Mouse (Mus musculus) limb, embryonic 14.5 days (tissue): ENCODE measurements at regions not wholly inside any gene's neighbourhood (a gene's known extent, or its start where the extent isn't known, plus 50 kb on each side); places are given as distances from the start of the nearest gene placed in this dataset.
A peak's percentile ranks its signal among the peaks of the same experiment; 100 is the strongest.

Experiments used
- ATAC-seq: fragments of 200-750 bp; cut with Nextera tagmentation; 2 replicates; pipeline ENCODE4 v1.8.0; 2017; ENCODE audit warnings: low read depth, moderate number of reproducible peaks, moderate TSS enrichment; ENCODE audit not compliant: low FRiP score
- DNase-seq: peaks from one replicate; pipeline ENCODE4 v3.0.0-alpha.2; 2015; ENCODE audit warnings: low spot score
- H3K27ac ChIP-seq: fragments of 300-500 bp; sonication (generic); replicated peaks from 2 replicates; pipeline ENCODE4 v1.5.1; 2014; ENCODE audit warnings: low read depth, mild to moderate bottlenecking, low read length, moderate library complexity, mixed read lengths
- H3K27me3 ChIP-seq: fragments of 300-500 bp; sonication (generic); 2 replicates; pipeline ENCODE4 v1.6.1; 2014; ENCODE audit warnings: low read length, mixed read lengths; ENCODE audit not compliant: control insufficient read depth, insufficient read depth
- H3K36me3 ChIP-seq: fragments of 300-500 bp; sonication (generic); 2 replicates; pipeline ENCODE4 v1.6.1; 2014; ENCODE audit warnings: mild to moderate bottlenecking, low read length, moderate library complexity, mixed read lengths; ENCODE audit not compliant: control insufficient read depth, insufficient read depth
- H3K4me1 ChIP-seq: fragments of 300-500 bp; sonication (generic); 2 replicates; pipeline ENCODE4 v1.6.1; 2014; ENCODE audit warnings: antibody characterized with exemption, low read length, mixed read lengths; ENCODE audit not compliant: control insufficient read depth, insufficient read depth
- H3K4me2 ChIP-seq: fragments of 300-500 bp; sonication (generic); replicated peaks from 2 replicates; pipeline ENCODE4 v1.6.1; 2014; ENCODE audit warnings: low read depth, mild to moderate bottlenecking, low read length, moderate library complexity; ENCODE audit not compliant: severe bottlenecking
- H3K4me3 ChIP-seq: fragments of 300-500 bp; sonication (generic); replicated peaks from 2 replicates; pipeline ENCODE4 v1.5.1; 2014; ENCODE audit warnings: low read length
- H3K9ac ChIP-seq: fragments of 300-500 bp; sonication (generic); 2 replicates; pipeline ENCODE4 v1.6.1; 2014; ENCODE audit warnings: mild to moderate bottlenecking, low read depth, low read length, moderate library complexity; ENCODE audit not compliant: severe bottlenecking
- H3K9me3 ChIP-seq: fragments of 300-500 bp; sonication (generic); 2 replicates; pipeline ENCODE4 v1.6.1; 2016; ENCODE audit warnings: low read length; ENCODE audit not compliant: control insufficient read depth
- POLR2A ChIP-seq: fragments of 200-500 bp; IDR thresholded peaks from 2 replicates; pipeline ENCODE4 v1.8.0; 2012; ENCODE audit warnings: inconsistent platforms, mild to moderate bottlenecking, moderate library complexity, borderline replicate concordance; ENCODE audit not compliant: insufficient read depth, insufficient read length; ENCODE audit errors: extremely low read depth
- WGBS: fragments of 180-500 bp; shearing (Covaris S2); extraction: QIAGEN DNeasy Blood & Tissue Kit; methylation state at CpG from one replicate; pipeline ENCODE4 v1.1.7; 2014; 5-methylcytosine and 5-hydroxymethylcytosine counted together

DNA sequence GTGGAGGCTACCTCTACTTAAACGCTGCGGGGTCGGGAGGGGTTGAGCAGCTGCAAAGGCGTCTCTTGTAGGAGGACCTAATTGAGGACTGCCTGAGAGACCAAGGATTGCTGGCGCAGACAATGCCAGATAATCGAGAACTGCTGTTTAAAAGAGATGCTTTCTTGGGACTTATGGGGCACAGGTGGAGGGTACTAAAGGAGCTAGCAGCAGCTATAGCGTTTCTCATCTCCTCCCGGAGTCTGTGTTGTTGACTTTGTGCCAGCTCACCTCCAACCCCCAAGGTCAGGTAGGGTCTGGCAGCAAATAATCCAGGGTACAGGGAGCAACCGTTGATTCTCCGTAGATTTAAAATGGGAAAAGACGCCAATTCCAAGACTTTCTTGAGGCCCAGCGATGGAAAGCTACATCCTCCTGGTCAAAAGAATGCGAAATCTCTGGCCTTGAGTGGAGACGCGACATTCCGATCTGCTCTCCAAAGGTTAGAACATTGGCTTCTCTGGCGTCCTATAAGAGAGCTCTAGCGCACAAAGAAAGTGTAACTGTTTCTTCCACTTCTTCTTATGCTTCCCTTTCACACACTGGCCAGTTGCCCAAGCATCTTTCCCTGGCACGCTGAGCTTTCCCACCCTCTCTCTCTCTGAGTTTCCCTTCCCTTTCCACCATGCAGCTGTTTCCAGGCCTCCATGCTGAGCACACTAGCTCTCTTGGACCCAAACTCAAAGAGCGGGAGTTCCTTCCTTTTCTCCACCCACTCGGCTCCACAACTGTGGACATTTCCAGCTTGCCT lies 295.3 kb upstream of the Atp2b1 start:
- Histone ChIP-seq H3K36me3 (no peaks in the 10 kb centered on the region), H3K27me3 (no peaks in the 10 kb centered on the region), H3K9ac (no peak overlapping the region), H3K4me1 (no peaks in the 10 kb centered on the region), H3K9me3 (no peaks in the 10 kb centered on the region), H3K4me3 (no peak overlapping the region), H3K27ac (no peak overlapping the region), H3K4me2 (no peak overlapping the region)
- no peak for TF ChIP-seq POLR2A
- WGBS, result 91% methylated on average over 21 of the region's 21 CpGs
- no peak for ATAC-seq
- peak; percentile 8 for DNase-seq

DNA sequence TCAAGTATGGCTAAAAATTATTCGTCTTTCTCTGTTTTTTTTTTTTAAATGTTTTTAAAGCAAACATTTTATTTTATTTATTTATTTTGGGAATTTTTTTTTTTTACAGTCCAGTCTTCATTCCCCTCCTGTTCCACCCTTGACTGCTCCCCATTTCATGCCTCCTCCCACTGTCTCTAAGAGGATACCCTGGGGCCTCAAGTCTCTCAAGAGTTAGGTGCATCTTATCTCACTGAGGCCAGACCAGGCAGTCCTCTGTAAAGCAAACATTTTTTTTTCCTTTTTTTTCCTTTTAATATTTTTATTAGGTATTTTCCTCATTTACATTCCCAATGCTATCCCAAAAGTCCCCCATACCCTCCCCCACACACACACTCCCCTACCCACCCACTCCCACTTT lies 290.1 kb upstream of the Atp2b1 start:
- 71% methylated on average over 1 of the region's 1 CpGs for WGBS

DNA sequence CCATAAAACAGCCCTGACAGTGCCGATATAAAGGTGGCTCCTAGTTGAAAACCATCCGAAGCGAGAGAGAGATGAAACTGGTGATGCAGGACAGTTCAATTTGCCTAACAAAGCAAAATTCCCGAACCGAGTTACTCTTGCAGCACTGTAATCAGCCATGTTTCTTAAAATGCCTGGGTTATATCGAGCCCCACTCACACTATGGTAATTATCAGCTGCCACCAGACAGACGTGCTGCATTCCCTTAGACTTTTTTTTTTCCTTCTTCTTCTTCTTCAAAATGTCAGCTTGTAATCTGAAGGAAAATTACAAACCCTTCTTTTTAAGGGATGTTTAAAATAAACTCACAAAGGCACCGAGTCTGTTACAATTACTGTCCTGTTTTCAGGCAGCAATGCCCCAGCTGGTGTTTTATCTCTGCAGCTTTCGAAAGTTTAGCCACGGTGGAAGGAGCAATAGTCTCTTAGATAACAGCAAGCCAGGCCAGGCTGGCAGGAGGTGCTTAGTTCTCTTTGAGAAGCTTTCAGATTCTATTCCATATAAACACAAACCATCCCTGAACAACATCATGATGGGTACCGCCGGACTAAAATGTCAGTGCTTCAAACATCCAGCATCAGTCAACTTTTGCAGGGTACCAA lies 289.4 kb upstream of the Atp2b1 start:
- no peak overlapping the region for H3K4me3 ChIP-seq
- H3K27ac ChIP-seq, result no peak overlapping the region
- no peak overlapping the region for H3K9ac ChIP-seq
- no peaks in the 10 kb centered on the region for H3K9me3 ChIP-seq
- H3K36me3 ChIP-seq, result no peaks in the 10 kb centered on the region
- H3K4me1 ChIP-seq, result no peaks in the 10 kb centered on the region
- H3K4me2 ChIP-seq, result 0 out of 2 replicates have a peak overlapping the region, but pooled peaks have one; percentile 7
- WGBS, result 35% methylated on average over 12 of the region's 12 CpGs
- no peaks in the 10 kb centered on the region for H3K27me3 ChIP-seq
- ATAC-seq (no peak), DNase-seq (no peak)
- no peak for TF ChIP-seq POLR2A

More for the DNA sequence above, 290.1 kb upstream of the Atp2b1 start:
- Histone ChIP-seq H3K27ac (no peak overlapping the region), H3K9me3 (no peaks in the 10 kb centered on the region), H3K4me3 (no peak overlapping the region), H3K4me1 (no peaks in the 10 kb centered on the region), H3K4me2 (no peak overlapping the region), H3K9ac (no peak overlapping the region), H3K27me3 (no peaks in the 10 kb centered on the region), H3K36me3 (no peaks in the 10 kb centered on the region)
- DNase-seq (no peak), ATAC-seq (no peak)
- TF ChIP-seq POLR2A, result no peak

DNA sequence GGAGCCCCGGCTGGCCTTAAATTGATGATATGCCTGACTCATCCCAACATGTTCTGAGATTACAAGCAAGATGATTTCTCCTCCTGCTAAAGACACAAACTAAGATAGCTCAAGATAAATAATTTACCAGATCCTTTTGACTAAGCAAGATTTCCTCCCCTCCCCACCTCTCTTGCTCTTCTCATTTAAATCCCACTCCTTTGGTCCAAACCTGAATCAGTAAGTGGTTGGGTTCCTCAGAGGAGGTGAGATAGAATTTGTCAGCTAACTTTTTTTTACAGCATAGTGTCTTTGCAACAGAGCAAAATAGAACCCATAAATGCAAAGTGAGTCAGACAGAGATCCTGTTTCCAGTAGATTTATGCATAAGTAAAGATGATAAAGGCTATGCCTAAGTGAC lies 286.0 kb upstream of the Atp2b1 start:
- ATAC-seq (no peak), DNase-seq (no peak)

DNA sequence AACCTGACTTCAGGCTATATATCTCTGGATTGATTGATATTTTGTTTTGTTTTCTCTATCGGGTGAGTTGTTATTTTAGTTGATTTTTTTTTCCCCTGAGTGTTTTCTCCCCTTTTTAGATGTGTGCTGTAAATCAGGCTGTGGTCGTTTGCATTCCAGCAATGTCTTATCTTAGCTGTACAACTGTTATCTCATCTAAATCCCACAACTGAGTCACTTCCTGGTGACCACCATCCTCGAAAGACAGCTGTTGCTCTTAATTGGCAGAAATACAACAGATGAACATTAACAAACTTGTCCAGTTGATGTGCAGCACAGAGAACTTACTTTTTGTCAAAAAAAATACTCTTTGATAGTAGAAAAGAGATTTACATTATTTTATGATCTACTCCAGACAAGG lies 285.0 kb upstream of the Atp2b1 start:
- no peaks in the 10 kb centered on the region for H3K36me3 ChIP-seq
- no peak overlapping the region for H3K4me2 ChIP-seq
- WGBS, result 30% methylated on average over 3 of the region's 3 CpGs
- H3K4me1 ChIP-seq, result no peaks in the 10 kb centered on the region
- H3K9ac ChIP-seq, result no peak overlapping the region
- no peaks in the 10 kb centered on the region for H3K27me3 ChIP-seq
- no peak for DNase-seq
- TF ChIP-seq POLR2A, result no peak
- H3K9me3 ChIP-seq, result no peaks in the 10 kb centered on the region
- no peak overlapping the region for H3K27ac ChIP-seq
- no peak overlapping the region for H3K4me3 ChIP-seq
- ATAC-seq, result no peak

More for the DNA sequence above, 286.0 kb upstream of the Atp2b1 start:
- Histone ChIP-seq H3K9me3 (no peaks in the 10 kb centered on the region), H3K9ac (no peak overlapping the region), H3K27ac (no peak overlapping the region), H3K4me1 (no peaks in the 10 kb centered on the region), H3K36me3 (no peaks in the 10 kb centered on the region), H3K4me3 (no peak overlapping the region), H3K27me3 (no peaks in the 10 kb centered on the region), H3K4me2 (no peak overlapping the region)
- no peak for TF ChIP-seq POLR2A
- 92% methylated on average over 1 of the region's 1 CpGs for WGBS
